9 mouse cellular contexts compared by ENCODE assay signal in the genomic region with DNA sequence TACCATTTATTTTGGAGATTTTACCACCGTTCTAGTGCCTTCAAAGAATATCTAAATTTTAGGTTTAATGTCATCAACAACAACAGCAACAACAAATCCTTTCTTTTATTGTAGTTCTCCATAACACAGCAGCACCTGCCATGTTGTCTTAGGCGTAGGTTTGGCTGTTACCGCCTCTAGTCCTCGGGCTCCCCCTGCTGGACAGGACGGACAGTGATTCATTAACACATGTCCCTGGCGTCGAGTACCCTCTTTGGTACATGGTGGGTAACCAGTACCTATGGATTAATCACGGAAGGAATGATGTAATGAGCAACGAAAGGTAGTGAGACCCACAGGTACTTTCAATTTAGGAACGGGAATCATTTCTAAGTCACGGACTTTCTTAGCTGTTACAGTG. TPM values are rescaled to one million over a fixed set of nuclear protein-coding genes. Genes with fewer than 3 reads are reported as not detected.
DNase-seq lines count a peak whose midpoint lies in the region; ATAC-seq and TF ChIP-seq lines count a peak whose summit lies in the region.
"Had no signal": no experiment of that assay in that cellular context is flagged by ENCODE, and none has a peak within 500 bp of the region (broad histone marks: within the 10 kb centered on the region; RNA-seq: fewer than 3 reads in every experiment).

No protein-coding gene starts in this region.

- no peaks in the 10 kb centered on the region for H3K27me3 ChIP-seq in CH12.LX (replicated peaks)
- H3K27me3 ChIP-seq in liver, embryonic 14.5 days (ENCODE audit: control insufficient read depth, insufficient read depth, low read length) = no peaks in the 10 kb centered on the region
- H3K27me3 ChIP-seq: limb, embryonic 12.5 days had no signal

- H3K4me2 ChIP-seq in CH12.LX (ENCODE audit: insufficient read depth, low read depth, poor library complexity, severe bottlenecking) = peak overlapping the region; percentile 75
- H3K4me2 ChIP-seq in liver, embryonic 14.5 days (ENCODE audit: low read depth) = no peak overlapping the region
- H3K4me2 ChIP-seq: limb, embryonic 12.5 days had no signal

- no peaks in the 10 kb centered on the region for H3K79me2 ChIP-seq in CH12.LX (replicated peaks; ENCODE audit: control insufficient read depth, extremely low read depth, insufficient read depth, poor library complexity, severe bottlenecking)

- peak; percentile 95 for ATAC-seq in granulocyte monocyte progenitor cell, adult 5-6 weeks (replicated peaks; ENCODE audit: poor library complexity, severe bottlenecking)
- ATAC-seq in liver, embryonic 14.5 days (ENCODE audit: insufficient read depth) = no peak

- H3K9ac ChIP-seq in CH12.LX (ENCODE audit: insufficient read depth, low read depth) = no peak overlapping the region
- H3K9ac ChIP-seq in liver, embryonic 14.5 days (replicated peaks) = no peak overlapping the region
- H3K9ac ChIP-seq: limb, embryonic 12.5 days had no signal

- WGBS in liver, embryonic 14.5 days (ENCODE audit: insufficient replicate concordance) = 25% methylated on average over 11 of the region's 11 CpGs

- H3K9me3 ChIP-seq in CH12.LX (replicated peaks; ENCODE audit: low read length) = peaks cover under 1% of the 10 kb centered on the region
- no peaks in the 10 kb centered on the region for H3K9me3 ChIP-seq in liver, embryonic 14.5 days (ENCODE audit: control insufficient read depth, low read length)
- H3K9me3 ChIP-seq: limb, embryonic 12.5 days had no signal

- TF ChIP-seq RAD21 in CH12.LX (IDR thresholded peaks at IDR 0.05; ENCODE audit: low read depth, low read length) = peak; percentile 91

- in situ Hi-C loops in CH12.LX (cut with MboI; ENCODE audit: low pct_ligation_motif_present, low pct_unique_long_range_greater_than_20kb, low sequenced_read_pairs) = loop anchor here (25.0 kb wide), 1 partner anchor 418 kb away; no protein-coding TSS in a partner anchor

- TF ChIP-seq CTCF in CH12.LX (conservative IDR thresholded peaks at IDR 0.05 in 1 of 2, IDR thresholded peaks at IDR 0.05 in 1 of 2; ENCODE audit: low read depth in 2 of 2, low read length in 2 of 2) = peak; percentile 91 to 92
- TF ChIP-seq CTCF in liver, embryonic 14.5 days (IDR thresholded peaks at IDR 0.05; ENCODE audit: low read depth) = peak; percentile 98

- no peak overlapping the region for H3K4me3 ChIP-seq in CH12.LX (replicated peaks in 1 of 3; ENCODE audit: low read depth in 2 of 3, low read length in 2 of 3, poor library complexity in 1 of 3)
- no peak overlapping the region for H3K4me3 ChIP-seq in liver, embryonic 14.5 days (ENCODE audit: insufficient read depth in 1 of 2, low read depth in 2 of 2, low read length in 2 of 2)
- H3K4me3 ChIP-seq: limb, embryonic 12.5 days had no signal

- DNase-seq in CH12.LX (ENCODE audit: extremely low read depth) = peak; percentile 84
- DNase-seq in adrenal gland, postnatal 10 days = peak; percentile 88
- DNase-seq in embryo, embryonic 11.5 days (ENCODE audit: low read depth, low spot score) = peak; percentile 59
- DNase-seq in kidney, postnatal 14 days = peak; percentile 86
- DNase-seq in liver, embryonic 14.5 days (ENCODE audit: low read depth in 3 of 3, low spot score in 3 of 3) = peak; percentile 38 to 52 (median 42)
- peak; percentile 75 for DNase-seq in ovary, postnatal 36 days (ENCODE audit: low spot score)
- peak; percentile 85 for DNase-seq in thymus, postnatal 14 days

- TF ChIP-seq POLR2A in CH12.LX (IDR thresholded peaks at IDR 0.05; ENCODE audit: low read depth, low read length) = no peak

- dilution Hi-C loops in CH12.LX (cut with MboI; ENCODE audit: extremely low pct_ligation_motif_present, extremely low pct_unique_long_range_greater_than_20kb, low sequenced_read_pairs) = no loop called here

- H3K27ac ChIP-seq in CH12.LX (ENCODE audit: insufficient read depth, low read depth) = no peak overlapping the region
- H3K27ac ChIP-seq in liver, embryonic 14.5 days = no peak overlapping the region
- H3K27ac ChIP-seq: limb, embryonic 12.5 days had no signal

- H3K36me3 ChIP-seq in CH12.LX (replicated peaks in 1 of 2; ENCODE audit: control insufficient read depth in 1 of 2, insufficient read depth in 1 of 2, low read length in 1 of 2) = no peaks in the 10 kb centered on the region
- H3K36me3 ChIP-seq in liver, embryonic 14.5 days (replicated peaks; ENCODE audit: control insufficient read depth, insufficient read depth, low read depth) = no peaks in the 10 kb centered on the region
- H3K36me3 ChIP-seq: limb, embryonic 12.5 days had no signal

- no peak for TF ChIP-seq EP300 in CH12.LX (IDR thresholded peaks at IDR 0.05; ENCODE audit: low read length)
- TF ChIP-seq EP300 in liver, embryonic 14.5 days (IDR thresholded peaks at IDR 0.05; ENCODE audit: low read depth) = no peak

- H3K4me1 ChIP-seq in CH12.LX (ENCODE audit: control insufficient read depth in 1 of 2, insufficient read depth in 2 of 2) = peaks cover 4 to 14% of the 10 kb centered on the region in 2 experiments; a peak in 3 of 4 replicates
- H3K4me1 ChIP-seq in liver, embryonic 14.5 days (replicated peaks; ENCODE audit: control insufficient read depth in 2 of 2, insufficient read depth in 2 of 2, low read length in 1 of 2) = peaks cover 0 to 2% of the 10 kb centered on the region in 2 experiments; a peak in 1 of 4 replicates

TF ChIP-seq in CH12.LX, 34 proteins besides CTCF, POLR2A, EP300 and RAD21:
- TF ChIP-seq TBP (conservative IDR thresholded peaks at IDR 0.05; ENCODE audit: low read depth, low read length) (no peak), ELF1 (IDR thresholded peaks at IDR 0.05; ENCODE audit: low read depth, low read length) (no peak), MAX (IDR thresholded peaks at IDR 0.05; ENCODE audit: low read length) (0 out of 2 replicates have a peak, but pooled peaks have one; percentile 62), SMC3 (IDR thresholded peaks at IDR 0.05; ENCODE audit: low read depth, low read length) (peak; percentile 82)

RNA-seq across cellular contexts. Expression of gene Fez2, which starts 37.2 kb away (rescaled TPM):
- total RNA-seq in CH12.LX (2012; rRNA removed) = 12.8 and 14.2 TPM in 2 replicates
- 13.5 and 14.8 TPM in 2 replicates for total RNA-seq in CH12.LX (2014; rRNA removed)
- 17.6 and 18.7 TPM in 2 replicates for polyA plus RNA-seq in CH12.LX (2012; ENCODE audit: insufficient read length, low read depth)
- 10 to 100 TPM; 36.7 to 45.4 TPM for total RNA-seq in adrenal gland, postnatal 10 days (2021)
- 5.6 and 9.2 TPM in 2 replicates for total RNA-seq in granulocyte monocyte progenitor cell, adult 5-6 weeks (2014; fragmentation: Nextera tagmentation)
- 10.6 and 13.0 TPM in 2 replicates for total RNA-seq in granulocyte monocyte progenitor cell, adult 5-6 weeks (2017)
- 7.7 and 11.4 TPM in 2 replicates for polyA plus RNA-seq in liver, embryonic 14.5 days (2012; rRNA removed)
- polyA plus RNA-seq in liver, embryonic 14.5 days (2014; fragmentation: Nextera tagmentation; extraction: Ambion mirVana) = 16.9 and 18.5 TPM in 2 replicates

RNA-seq across cellular contexts. Expression of gene Vit, which starts 52.8 kb away (rescaled TPM):
- not detected in 2 replicates for total RNA-seq in CH12.LX (2012; rRNA removed)
- total RNA-seq in CH12.LX (2014; rRNA removed) = not detected in 2 replicates
- not detected in 2 replicates for polyA plus RNA-seq in CH12.LX (2012; ENCODE audit: insufficient read length, low read depth)
- total RNA-seq in adrenal gland, postnatal 10 days (2021) = 1 to 10 TPM; 1.7 to 1.9 TPM
- 0.26 and 0.36 TPM in 2 replicates for total RNA-seq in granulocyte monocyte progenitor cell, adult 5-6 weeks (2014; fragmentation: Nextera tagmentation)
- 0.82 and 1.2 TPM in 2 replicates for total RNA-seq in granulocyte monocyte progenitor cell, adult 5-6 weeks (2017)
- polyA plus RNA-seq in liver, embryonic 14.5 days (2012; rRNA removed) = 0.11 and 0.25 TPM in 2 replicates
- polyA plus RNA-seq in liver, embryonic 14.5 days (2014; fragmentation: Nextera tagmentation; extraction: Ambion mirVana) = not detected in 2 replicates
